Mouse (Mus musculus) Muller cell, postnatal 12 days (primary cell): ENCODE data around the gene Them4.

Experiments
- DNase-seq: peaks from one replicate; pipeline ENCODE4 v3.0.0-alpha.2; 2015; ENCODE audit errors: inconsistent ontology term

The Them4 gene

DNA sequence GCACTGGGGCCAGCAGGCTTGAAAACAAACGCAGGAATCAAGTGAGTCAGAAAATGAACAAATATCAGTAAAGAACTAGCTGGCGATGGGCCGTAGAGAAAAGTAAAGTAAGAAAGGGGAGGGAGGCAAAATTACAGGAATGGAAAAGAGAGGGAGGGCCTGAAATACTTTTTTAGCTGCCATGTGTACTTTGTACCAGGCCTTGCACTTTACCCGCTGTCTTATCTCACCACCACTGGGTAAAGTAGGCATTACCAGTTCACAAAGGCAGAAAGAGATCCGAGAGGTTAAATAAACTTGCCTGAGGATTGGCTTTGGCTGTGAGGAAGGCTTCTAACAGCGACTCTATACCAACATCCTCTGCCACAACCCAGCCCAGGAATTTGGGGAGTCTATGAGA, 57.6 kb downstream of the Them4 start:
- no peak for DNase-seq

DNA sequence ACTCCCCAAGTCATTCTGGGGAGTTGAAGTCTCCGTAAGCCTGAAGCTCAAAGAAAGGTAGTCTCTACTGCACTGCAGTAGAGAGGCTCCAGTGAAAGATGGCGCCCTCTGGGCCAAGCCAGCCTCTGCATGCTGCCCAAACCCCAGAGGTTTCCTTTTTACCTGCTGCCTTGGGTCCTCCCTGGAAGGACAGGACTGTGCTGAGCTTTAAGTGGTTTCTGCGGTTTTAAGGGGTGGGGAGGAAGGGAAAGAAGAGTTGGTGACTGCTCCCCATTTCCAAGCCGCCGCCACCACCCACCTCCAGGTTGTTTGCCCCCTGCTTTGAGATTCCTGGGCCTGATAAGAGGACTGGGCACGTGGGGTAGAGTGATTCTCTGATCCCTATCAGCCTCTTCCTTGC, 58.7 kb downstream of the Them4 start:
- no peak for DNase-seq

DNA sequence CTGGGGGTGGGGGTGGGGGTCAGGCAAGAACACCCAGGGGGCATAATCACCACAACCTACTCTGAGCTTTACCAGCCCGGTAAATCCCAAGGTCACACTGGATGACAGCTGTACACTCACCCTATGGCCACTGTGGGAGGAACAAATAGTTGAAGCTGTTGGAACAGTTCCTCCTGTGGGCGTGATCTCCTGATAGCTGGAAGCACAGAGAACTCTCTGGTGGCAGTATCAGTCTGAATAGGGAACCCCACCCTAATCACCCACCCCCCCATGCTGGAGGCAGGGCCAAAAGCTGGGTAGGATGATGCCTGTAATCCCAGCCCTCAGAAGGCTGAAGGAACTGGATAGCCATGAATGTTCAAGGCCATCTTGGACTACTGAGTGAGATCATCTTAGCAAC, 59.8 kb downstream of the Them4 start:
- DNase-seq: no peak

DNA sequence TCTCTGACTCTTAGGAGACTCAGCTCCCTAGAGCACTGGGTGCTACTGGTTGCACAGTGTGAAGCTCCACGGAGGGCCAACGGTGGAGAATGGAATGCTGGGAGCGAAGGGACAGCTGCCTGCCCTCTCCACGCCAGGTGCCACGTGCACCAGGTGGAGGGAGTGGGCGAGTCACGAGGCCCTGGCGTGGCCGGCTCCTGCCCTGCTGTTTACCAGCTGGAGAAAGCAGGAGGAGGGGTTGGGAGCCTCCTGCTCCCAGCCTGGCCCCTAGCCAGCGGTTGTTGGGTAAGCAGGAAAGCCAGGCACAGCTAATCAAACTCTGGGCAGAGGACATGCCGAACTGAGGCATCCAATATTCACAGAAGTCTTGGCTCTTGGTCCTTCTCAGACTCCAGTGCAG, 61.7 kb downstream of the Them4 start:
- peak; percentile 83 for DNase-seq

DNA sequence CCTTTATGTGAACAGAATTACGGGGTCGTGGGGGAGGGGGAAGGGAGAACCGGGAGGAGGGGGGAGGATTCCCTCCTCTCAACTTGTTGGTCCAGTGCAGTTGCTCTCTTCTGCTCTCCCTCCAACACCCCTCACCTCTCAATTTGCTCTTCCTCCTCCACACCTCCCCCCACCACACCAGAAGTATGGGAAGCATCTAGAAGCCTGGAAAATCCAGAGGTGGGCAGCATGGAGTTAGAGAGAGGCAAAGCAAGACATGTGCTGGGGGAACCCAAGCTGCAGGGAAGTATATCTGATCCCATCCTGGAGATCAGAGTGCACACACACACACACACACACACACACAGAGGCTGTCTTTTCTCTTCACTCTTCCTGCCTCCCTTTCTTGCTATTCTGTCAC, 62.1 kb downstream of the Them4 start:
- no peak for DNase-seq

DNA sequence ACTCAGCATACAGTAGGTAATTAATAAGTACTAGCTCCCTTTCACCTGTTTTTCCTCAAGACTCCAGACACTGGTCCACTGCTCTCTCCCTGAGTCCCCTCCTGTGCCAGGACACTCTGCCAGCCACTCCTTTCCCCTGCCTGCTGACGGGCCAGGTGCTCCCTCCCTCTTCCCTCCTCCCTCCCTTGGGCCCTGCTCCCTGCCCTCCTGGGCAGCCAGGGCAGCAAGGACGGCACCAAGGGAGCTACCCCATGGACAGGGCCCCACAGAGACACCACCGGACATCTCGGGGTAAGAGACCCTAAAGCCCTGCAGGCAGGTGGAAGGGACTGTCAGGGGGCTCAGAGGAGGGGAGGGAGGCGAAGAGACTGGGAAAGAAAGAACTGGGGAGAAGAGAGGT, 62.8 kb downstream of the Them4 start, which contains the start of gene Rorc:
Gene Rorc (plus strand): TSS at position 154 of the 400 bp plus-strand sequence.
- peak; percentile 34 for DNase-seq

DNA sequence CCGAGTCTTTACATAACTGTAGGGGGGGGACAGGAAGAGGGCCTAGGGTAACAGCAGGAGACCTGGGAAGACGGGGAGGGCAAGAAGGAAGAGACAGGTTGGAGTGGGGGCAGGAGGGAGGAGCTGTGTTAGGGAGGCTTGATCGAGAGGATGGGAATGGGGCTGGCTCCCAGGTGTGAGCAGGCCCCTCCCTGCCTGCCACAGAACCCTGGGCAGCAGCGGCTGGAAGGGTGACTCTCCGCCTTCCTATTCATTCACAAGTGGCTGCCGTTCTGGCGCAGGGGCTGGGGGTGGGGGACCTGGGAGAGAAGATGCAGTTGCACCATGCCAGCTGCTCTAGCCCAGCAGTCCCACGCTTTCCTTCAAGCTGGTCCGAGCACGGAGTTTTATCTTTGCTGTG, 63.2 kb downstream of the Them4 start:
- DNase-seq: peak; percentile 36

DNA sequence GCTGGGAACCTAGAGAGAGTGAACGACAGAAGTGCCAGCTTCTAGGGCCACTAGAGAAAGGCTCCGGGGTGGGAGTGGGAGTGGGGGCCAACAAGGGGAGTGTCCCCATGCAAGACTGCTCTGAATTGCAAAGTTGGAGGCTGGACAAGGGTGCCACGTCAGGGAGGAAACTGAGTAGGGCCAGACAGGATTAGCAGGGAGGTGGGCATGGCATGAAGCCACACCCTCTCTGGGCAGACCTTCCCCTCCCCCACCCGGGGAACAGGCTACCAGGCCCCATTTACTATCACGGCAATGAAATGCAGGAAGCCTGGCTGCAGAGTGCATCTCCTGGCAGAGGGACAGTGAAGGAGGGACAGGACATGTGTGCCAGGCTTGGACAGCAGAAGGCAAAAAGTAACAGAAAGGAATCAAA, 63.7 kb downstream of the Them4 start:
- peak; percentile 44 for DNase-seq

DNA sequence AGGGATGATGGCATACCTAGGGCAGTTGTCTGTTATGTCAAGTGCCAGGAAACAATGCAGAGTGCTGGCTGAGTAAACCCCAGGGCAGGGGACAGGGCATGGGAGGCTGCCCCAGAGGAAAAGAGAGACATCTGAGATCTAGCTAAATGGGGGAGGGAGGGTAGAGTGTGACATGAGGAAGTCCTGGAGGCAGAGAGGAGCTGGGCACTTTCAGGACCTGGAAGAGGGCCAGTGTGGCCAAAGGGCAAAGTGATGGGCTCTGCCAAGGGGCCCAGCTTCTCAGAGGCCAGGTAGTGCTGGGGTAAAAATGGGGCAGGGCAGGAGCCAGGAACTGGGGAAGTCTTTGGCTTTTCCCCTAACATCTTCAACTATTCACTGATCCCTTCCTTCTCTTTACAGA, 64.7 kb downstream of the Them4 start:
- DNase-seq: no peak

DNA sequence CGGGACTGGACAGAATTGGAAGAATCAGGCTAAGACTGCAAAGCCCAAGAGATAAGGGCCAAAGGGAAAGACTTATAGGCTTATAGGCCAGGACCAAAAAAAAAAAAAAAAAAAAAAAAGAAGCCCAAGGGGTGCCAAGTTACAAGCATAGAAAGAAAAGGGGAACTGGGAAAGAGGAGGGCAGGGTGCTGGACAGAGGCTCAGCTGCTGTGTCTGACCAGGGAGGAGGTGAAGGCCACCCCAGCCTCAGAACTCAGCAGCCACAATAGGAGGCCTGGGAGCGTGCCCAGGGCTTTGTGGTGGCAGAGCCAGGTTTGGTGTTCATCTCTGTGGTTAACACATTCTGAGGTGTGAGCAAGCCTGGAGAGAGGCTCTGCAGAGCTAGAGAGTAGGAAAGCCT, 65.3 kb downstream of the Them4 start:
- DNase-seq: peak; percentile 55

DNA sequence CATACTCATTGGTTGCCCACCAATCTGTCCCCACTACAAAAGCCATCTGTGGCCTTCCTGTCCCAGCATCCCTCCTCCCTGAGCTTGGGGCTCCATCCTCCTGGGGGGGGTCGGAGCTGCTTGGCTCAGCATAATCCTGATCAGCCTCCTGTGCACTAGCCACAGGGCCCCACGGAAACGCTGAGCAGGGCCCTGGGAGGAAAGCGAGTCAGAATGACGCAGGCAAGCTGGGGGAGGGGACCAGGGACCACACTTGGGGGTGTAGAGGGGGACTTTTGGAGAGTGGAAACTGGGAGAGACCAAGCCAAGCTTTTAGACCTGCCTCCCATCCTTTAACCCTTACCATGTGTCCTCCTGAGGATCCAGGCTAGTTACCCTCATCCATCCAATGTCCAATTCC, 66.0 kb downstream of the Them4 start:
- no peak for DNase-seq

DNA sequence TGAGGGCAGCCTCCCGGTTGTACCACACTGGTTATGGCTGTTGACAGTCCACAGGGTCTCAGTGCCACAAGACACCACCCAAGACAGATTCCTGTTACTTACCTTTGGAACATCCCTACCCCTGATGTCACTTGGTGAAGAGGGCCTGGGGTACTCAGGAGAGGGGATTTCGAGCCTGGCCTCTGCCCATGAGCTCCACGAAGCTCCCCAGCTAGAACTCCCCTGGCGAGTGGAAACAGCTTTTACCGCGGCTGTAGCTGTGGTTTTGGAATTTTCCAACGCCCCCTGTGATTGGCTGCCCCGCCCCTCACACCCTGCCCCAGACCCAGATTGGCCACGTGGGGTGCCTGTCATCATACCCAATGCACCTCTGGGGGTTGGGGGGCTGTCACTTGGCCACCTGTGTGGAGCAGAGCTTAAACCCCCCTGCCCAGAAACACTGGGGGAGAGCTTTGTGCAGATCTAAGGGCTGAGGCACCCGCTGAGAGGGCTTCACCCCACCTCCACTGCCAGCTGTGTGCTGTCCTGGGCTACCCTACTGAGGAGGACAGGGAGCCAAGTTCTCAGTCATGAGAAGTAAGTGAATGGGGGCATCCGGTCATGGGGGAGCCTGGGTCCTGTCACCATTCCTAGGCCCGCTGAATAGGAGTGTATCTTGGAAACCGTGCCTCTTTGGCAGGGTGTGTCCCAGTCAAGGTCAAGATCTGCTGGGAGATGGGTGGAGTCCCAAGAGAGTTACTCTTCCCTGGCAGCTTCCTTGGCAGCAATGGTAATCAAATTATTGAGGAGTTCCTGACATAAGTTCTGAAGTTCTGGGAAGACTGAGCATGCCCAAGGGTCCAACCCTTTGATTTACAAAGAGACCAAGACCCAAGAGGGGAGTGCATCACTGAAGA, 67.4 kb downstream of the Them4 start:
- no peak for DNase-seq

DNA sequence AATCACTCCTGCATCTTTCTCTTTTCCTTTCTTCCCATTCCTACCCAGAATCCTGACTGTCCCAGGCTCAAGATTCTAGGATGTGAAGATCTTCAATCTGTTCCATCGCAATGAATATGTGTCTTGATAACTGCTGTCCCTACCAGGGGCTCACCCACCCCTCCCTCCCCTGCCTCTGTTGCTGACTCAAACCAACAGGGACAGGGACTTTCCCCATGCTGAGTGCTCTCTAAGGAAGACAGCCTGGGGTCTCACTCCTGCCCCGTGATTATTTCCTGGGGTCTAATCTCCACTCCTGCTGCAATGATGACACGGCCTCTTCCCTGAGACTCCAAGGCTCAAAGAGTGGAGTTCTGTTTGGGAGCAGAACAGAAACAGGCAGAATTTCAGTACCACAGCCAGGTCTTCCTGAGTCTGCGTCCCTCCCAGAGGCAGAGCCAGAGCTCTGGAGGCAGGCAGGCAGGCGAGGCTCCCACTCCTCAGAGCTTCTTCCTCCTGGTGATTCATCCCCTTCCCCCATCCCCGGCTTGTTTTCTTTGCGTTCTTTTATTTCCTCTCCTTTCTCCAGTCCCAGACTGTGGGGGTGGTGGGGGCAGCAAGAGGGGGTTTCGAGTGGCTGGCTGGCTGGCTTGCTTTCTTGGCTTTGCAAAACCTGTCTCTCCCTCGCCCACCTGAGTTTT, 70.1 kb downstream of the Them4 start:
- no peak for DNase-seq
